Mouse (Mus musculus) testis, adult 2 months (tissue): ENCODE results near the gene Ltb.

Experiments
- CTCF ChIP-seq: fragments of 200-500 bp; IDR thresholded peaks from 2 replicates; pipeline ENCODE4 v1.5.1; 2012; ENCODE audit warnings: low read depth, mild to moderate bottlenecking, inconsistent platforms, low read length, moderate library complexity; ENCODE audit not compliant: control insufficient read depth, insufficient read depth, insufficient replicate concordance
- POLR2A ChIP-seq: fragments of 200-500 bp; IDR thresholded peaks from 2 replicates; pipeline ENCODE4 v1.6.1; 2012; ENCODE audit warnings: low read depth, mild to moderate bottlenecking, inconsistent platforms, low read length, moderate library complexity; ENCODE audit not compliant: control insufficient read depth

- TF ChIP-seq CTCF (no peak), POLR2A (no peak)
These were observed 8.2 kb downstream of the Ltb start for GRCm38 (mm10) chr17:35202442-35202841.
